Mouse (Mus musculus) kidney, postnatal 0 days (tissue): ENCODE results near the gene Zfp831. TPM values are rescaled to one million over a fixed set of nuclear protein-coding genes. Genes with fewer than 3 reads are reported as not detected.

Experiments used
- ATAC-seq: fragments of 200-750 bp; cut with Nextera tagmentation; replicated peaks from 2 replicates; pipeline ENCODE4 v1.8.0; 2017; ENCODE audit warnings: low read depth, moderate number of reproducible peaks, moderate TSS enrichment, moderate library complexity; ENCODE audit not compliant: low FRiP score
- DNase-seq: peaks from one replicate; pipeline ENCODE4 v3.0.0-alpha.2; 2016; ENCODE audit warnings: low spot score
- H3K27ac ChIP-seq: fragments of 300-500 bp; sonication (generic); 2 replicates; pipeline ENCODE4 v1.5.1; 2014; ENCODE audit warnings: mild to moderate bottlenecking
- H3K27me3 ChIP-seq: fragments of 300-500 bp; sonication (generic); 2 replicates; pipeline ENCODE4 v1.6.1; 2014; ENCODE audit warnings: low read length, mixed read lengths; ENCODE audit not compliant: insufficient read depth
- H3K36me3 ChIP-seq: fragments of 300-500 bp; sonication (generic); 2 replicates; pipeline ENCODE4 v1.6.1; 2014; ENCODE audit warnings: low read length, mixed read lengths; ENCODE audit not compliant: insufficient read depth
- H3K4me1 ChIP-seq: fragments of 300-500 bp; sonication (generic); replicated peaks from 2 replicates; pipeline ENCODE4 v1.6.1; 2014; ENCODE audit warnings: antibody characterized with exemption, low read length, mixed read lengths; ENCODE audit not compliant: insufficient read depth
- H3K4me2 ChIP-seq: fragments of 300-500 bp; sonication (generic); 2 replicates; pipeline ENCODE4 v1.6.1; 2014; ENCODE audit warnings: mild to moderate bottlenecking, low read length, moderate library complexity, mixed read lengths
- H3K4me3 ChIP-seq: fragments of 300-500 bp; sonication (generic); replicated peaks from 2 replicates; pipeline ENCODE4 v1.5.1; 2014; ENCODE audit warnings: low read depth, low read length
- H3K9ac ChIP-seq: fragments of 300-500 bp; sonication (generic); 2 replicates; pipeline ENCODE4 v1.6.1; 2014; ENCODE audit warnings: low read depth, low read length
- H3K9me3 ChIP-seq: fragments of 300-500 bp; sonication (generic); replicated peaks from 2 replicates; pipeline ENCODE4 v1.6.1; 2016; ENCODE audit warnings: low read length, inconsistent platforms, mixed read lengths
- CTCF ChIP-seq: IDR thresholded peaks from 2 replicates; pipeline ENCODE4 v1.5.1; 2016; ENCODE audit warnings: antibody characterized with exemption, low read depth, mild to moderate bottlenecking, moderate library complexity
- WGBS: fragments of 180-500 bp; shearing (Covaris S2); extraction: QIAGEN DNeasy Blood & Tissue Kit; methylation state at CpG from one replicate; pipeline ENCODE4 v1.1.7; 2014; 5-methylcytosine and 5-hydroxymethylcytosine counted together
- polyA plus RNA-seq: library from polyadenylated mRNA; unstranded; fragments of >200 nt; fragmentation: Nextera tagmentation; extraction: Ambion mirVana; gene quantifications from 2 replicates; pipeline ENCODE4 v1.2.1, GENCODE M21; 2015

The Zfp831 gene
- polyA plus RNA-seq, 1 experiment from 2014 or later = not detected

GRCm38 (mm10) chr2:174599853-174600271 lies 43.5 kb upstream of the Zfp831 start:
- Histone ChIP-seq H3K36me3 (no peaks in the 10 kb centered on the region), H3K4me3 (no peak overlapping the region), H3K27ac (no peak overlapping the region), H3K4me1 (no peaks in the 10 kb centered on the region), H3K27me3 (no peaks in the 10 kb centered on the region), H3K9ac (no peak overlapping the region), H3K4me2 (no peak overlapping the region), H3K9me3 (no peaks in the 10 kb centered on the region)
- no peak for TF ChIP-seq CTCF
- no peak for ATAC-seq
- WGBS = 54% methylated on average over 9 of the region's 9 CpGs
- peak; percentile 56 for DNase-seq

- Histone ChIP-seq H3K4me1 (no peaks in the 10 kb centered on the region), H3K9ac (no peak overlapping the region), H3K27ac (no peak overlapping the region), H3K4me3 (no peak overlapping the region), H3K36me3 (no peaks in the 10 kb centered on the region), H3K9me3 (no peaks in the 10 kb centered on the region), H3K27me3 (no peaks in the 10 kb centered on the region), H3K4me2 (no peak overlapping the region)
- no peak for TF ChIP-seq CTCF
- ATAC-seq (no peak), DNase-seq (peak; percentile 44)
- 65% methylated on average over 9 of the region's 9 CpGs for WGBS
Observed at GRCm38 (mm10) chr2:174601938-174602685, 41.2 kb upstream of the Zfp831 start.

DNA sequence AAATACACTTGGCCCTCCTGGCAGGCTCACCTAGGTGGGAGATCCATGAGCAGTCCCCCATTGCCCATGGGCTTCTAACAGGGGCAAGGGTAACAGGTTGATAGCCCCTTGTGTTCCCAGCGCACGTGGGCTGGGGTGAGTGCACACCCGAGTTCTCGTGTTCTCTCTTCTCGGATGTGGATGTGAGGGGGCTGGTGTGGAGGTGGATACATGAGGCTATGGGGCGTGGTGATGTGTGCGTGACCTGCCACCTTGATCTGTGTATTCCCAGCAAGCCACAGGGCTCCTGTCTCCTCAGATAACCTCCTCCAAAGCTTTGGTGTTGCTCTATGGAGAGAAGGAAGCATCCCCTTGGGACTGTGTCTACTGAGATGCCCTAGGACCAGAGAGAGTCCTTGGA lies 40.0 kb upstream of the Zfp831 start:
- Histone ChIP-seq H3K4me2 (no peak overlapping the region), H3K4me3 (no peak overlapping the region), H3K4me1 (no peaks in the 10 kb centered on the region), H3K36me3 (no peaks in the 10 kb centered on the region), H3K27ac (no peak overlapping the region), H3K9me3 (no peaks in the 10 kb centered on the region), H3K9ac (no peak overlapping the region), H3K27me3 (no peaks in the 10 kb centered on the region)
- TF ChIP-seq CTCF = no peak
- no peak for ATAC-seq
- no peak for DNase-seq
- WGBS = 76% methylated on average over 7 of the region's 7 CpGs

GRCm38 (mm10) chr2:174605020-174605419 lies 38.3 kb upstream of the Zfp831 start:
- 98% methylated on average over 1 of the region's 1 CpGs for WGBS
- ATAC-seq (no peak), DNase-seq (no peak)
- Histone ChIP-seq H3K36me3 (no peaks in the 10 kb centered on the region), H3K4me1 (no peaks in the 10 kb centered on the region), H3K27me3 (no peaks in the 10 kb centered on the region), H3K27ac (no peak overlapping the region), H3K9me3 (no peaks in the 10 kb centered on the region), H3K4me2 (no peak overlapping the region), H3K4me3 (no peak overlapping the region), H3K9ac (no peak overlapping the region)
- no peak for TF ChIP-seq CTCF

GRCm38 (mm10) chr2:174605442-174606087 lies 37.8 kb upstream of the Zfp831 start:
- H3K27me3 ChIP-seq = no peaks in the 10 kb centered on the region
- DNase-seq = no peak
- H3K4me1 ChIP-seq = no peaks in the 10 kb centered on the region
- TF ChIP-seq CTCF = no peak
- no peak overlapping the region for H3K9ac ChIP-seq
- H3K4me3 ChIP-seq = no peak overlapping the region
- ATAC-seq = no peak
- H3K9me3 ChIP-seq = no peaks in the 10 kb centered on the region
- H3K36me3 ChIP-seq = no peaks in the 10 kb centered on the region
- no peak overlapping the region for H3K4me2 ChIP-seq
- WGBS = 85% methylated on average over 4 of the region's 4 CpGs
- H3K27ac ChIP-seq = no peak overlapping the region

DNA sequence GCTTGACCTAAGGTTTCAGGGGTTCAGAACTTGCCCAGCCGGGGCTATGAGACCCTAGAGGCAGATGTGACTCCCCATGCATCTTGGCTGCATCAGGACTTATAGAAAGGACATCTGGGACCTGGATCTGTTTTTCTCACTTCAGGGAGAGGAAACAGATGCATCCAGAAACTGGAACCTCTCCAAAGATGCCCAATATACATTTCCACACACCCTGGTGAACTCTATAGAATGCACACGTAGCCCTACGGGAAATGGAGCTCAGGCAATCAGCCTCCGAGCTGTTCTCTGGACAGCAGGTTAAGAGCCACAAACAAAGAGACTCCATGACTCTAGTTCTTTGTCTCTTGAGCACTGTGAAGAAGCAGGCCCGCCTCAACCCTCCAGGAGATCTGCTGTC lies 37.0 kb upstream of the Zfp831 start:
- TF ChIP-seq CTCF = no peak
- Histone ChIP-seq H3K27me3 (no peaks in the 10 kb centered on the region), H3K27ac (no peak overlapping the region), H3K4me2 (no peak overlapping the region), H3K4me1 (no peaks in the 10 kb centered on the region), H3K36me3 (no peaks in the 10 kb centered on the region), H3K9ac (no peak overlapping the region), H3K9me3 (no peaks in the 10 kb centered on the region), H3K4me3 (no peak overlapping the region)
- ATAC-seq (no peak), DNase-seq (no peak)
- WGBS = 70% methylated on average over 5 of the region's 5 CpGs
